Mouse (Mus musculus) forebrain, embryonic 15.5 days (tissue): Measurements from ENCODE around the gene Mr1. TPM values are rescaled to one million over a fixed set of nuclear protein-coding genes. Genes with fewer than 3 reads are reported as not detected.
A peak's percentile ranks its signal among the peaks of the same experiment; 100 is the strongest.

Source experiments
- ATAC-seq: fragments of 200-750 bp; cut with Nextera tagmentation; replicated peaks from 2 replicates; pipeline ENCODE4 v1.8.0; 2017; ENCODE audit warnings: mild to moderate bottlenecking, moderate TSS enrichment, moderate library complexity
- H3K27ac ChIP-seq: fragments of 300-500 bp; sonication (generic); replicated peaks from 2 replicates; pipeline ENCODE4 v1.5.1; 2015; ENCODE audit warnings: mild to moderate bottlenecking, inconsistent platforms
- H3K27me3 ChIP-seq: fragments of 300-500 bp; sonication (generic); 2 replicates; pipeline ENCODE4 v1.6.1; 2015; ENCODE audit warnings: inconsistent platforms
- H3K36me3 ChIP-seq: fragments of 300-500 bp; sonication (generic); 2 replicates; pipeline ENCODE4 v1.6.1; 2015; ENCODE audit warnings: mild to moderate bottlenecking, inconsistent platforms
- H3K4me1 ChIP-seq: fragments of 300-500 bp; sonication (generic); 2 replicates; pipeline ENCODE4 v1.6.1; 2015; ENCODE audit warnings: inconsistent platforms
- H3K4me2 ChIP-seq: fragments of 300-500 bp; sonication (generic); replicated peaks from 2 replicates; pipeline ENCODE4 v1.6.1; 2015; ENCODE audit warnings: mild to moderate bottlenecking, inconsistent platforms
- H3K4me3 ChIP-seq: fragments of 300-500 bp; sonication (generic); 2 replicates; pipeline ENCODE4 v1.5.1; 2015; ENCODE audit warnings: mild to moderate bottlenecking, inconsistent platforms
- H3K9ac ChIP-seq: fragments of 300-500 bp; sonication (generic); replicated peaks from 2 replicates; pipeline ENCODE4 v1.6.1; 2015; ENCODE audit warnings: mild to moderate bottlenecking, inconsistent platforms
- H3K9me3 ChIP-seq: fragments of 300-500 bp; sonication (generic); 2 replicates; pipeline ENCODE4 v1.6.1; 2016; ENCODE audit warnings: inconsistent platforms
- WGBS: fragments of 180-500 bp; shearing (Covaris S2); methylation state at CpG from one replicate; pipeline ENCODE4 v1.1.7; 2015; ENCODE audit warnings: mixed read lengths; 5-methylcytosine and 5-hydroxymethylcytosine counted together
- polyA plus RNA-seq: library from polyadenylated mRNA; unstranded; fragments of >200 nt; fragmentation: Nextera tagmentation; extraction: Ambion mirVana; gene quantifications from 2 replicates; pipeline ENCODE4 v1.2.1, GENCODE M21; 2015

The Mr1 gene
- polyA plus RNA-seq, 1 experiment from 2014 or later: 0.83 TPM

GRCm38 (mm10) chr1:155158970-155159484 lies 12.4 kb upstream of the Mr1 start:
- no peaks in the 10 kb centered on the region for H3K36me3 ChIP-seq
- H3K4me2 ChIP-seq: peak overlapping the region; percentile 69
- peak overlapping the region; percentile 85 for H3K27ac ChIP-seq
- no peak; the same call in 1 of the 2 replicates for ATAC-seq
- under 1% methylated on average over 45 of the region's 46 CpGs for WGBS
- no peaks in the 10 kb centered on the region for H3K27me3 ChIP-seq
- peak overlapping the region; percentile 84 for H3K9ac ChIP-seq
- no peaks in the 10 kb centered on the region for H3K9me3 ChIP-seq
- peak overlapping the region; percentile 86 for H3K4me3 ChIP-seq
- peaks cover 19% of the 10 kb centered on the region for H3K4me1 ChIP-seq

GRCm38 (mm10) chr1:155158141-155158969 lies 11.7 kb upstream of the Mr1 start, which contains the start of gene Stx6:
Stx6 (plus strand) TSS chr1:155158715.
- peak within 1 kb of the TSS; percentile 84 for H3K9ac ChIP-seq
- H3K9me3 ChIP-seq: no peaks in the 10 kb centered on the region
- whole genome bisulfite sequencing: 3% methylated on average over 46 of the region's 48 CpGs
- H3K4me2 ChIP-seq: peak within 1 kb of the TSS; percentile 69
- peak within 1 kb of the TSS; percentile 86 for H3K4me3 ChIP-seq
- ATAC-seq: peak; percentile 99
- peaks cover 19% of the 10 kb centered on the region for H3K4me1 ChIP-seq
- no peaks in the 10 kb centered on the region for H3K36me3 ChIP-seq
- H3K27me3 ChIP-seq: no peaks in the 10 kb centered on the region
- peak within 1 kb of the TSS; percentile 85 for H3K27ac ChIP-seq

- H3K36me3 ChIP-seq: no peaks in the 10 kb centered on the region
- ATAC-seq: no peak
- no peaks in the 10 kb centered on the region for H3K27me3 ChIP-seq
- WGBS: 74% methylated on average over 4 of the region's 4 CpGs
- peaks cover 5% of the 10 kb centered on the region; the same call in 1 of the 2 replicates for H3K4me1 ChIP-seq
- no peak overlapping the region for H3K27ac ChIP-seq
- H3K9me3 ChIP-seq: no peaks in the 10 kb centered on the region
- H3K9ac ChIP-seq: no peak overlapping the region
- H3K4me3 ChIP-seq: no peak overlapping the region
- H3K4me2 ChIP-seq: no peak overlapping the region
Observed at GRCm38 (mm10) chr1:155153906-155154305, 7.3 kb upstream of the Mr1 start.

GRCm38 (mm10) chr1:155150821-155151220 lies 4.2 kb upstream of the Mr1 start:
- H3K4me2 ChIP-seq: no peak overlapping the region
- 86% methylated on average over 5 of the region's 5 CpGs for WGBS
- no peaks in the 10 kb centered on the region for H3K4me1 ChIP-seq
- H3K27me3 ChIP-seq: no peaks in the 10 kb centered on the region
- H3K9ac ChIP-seq: no peak overlapping the region
- ATAC-seq: no peak
- no peaks in the 10 kb centered on the region for H3K36me3 ChIP-seq
- H3K4me3 ChIP-seq: no peak overlapping the region
- H3K9me3 ChIP-seq: no peaks in the 10 kb centered on the region
- no peak overlapping the region for H3K27ac ChIP-seq

- H3K4me2 ChIP-seq: no peak overlapping the region
- no peak overlapping the region for H3K27ac ChIP-seq
- H3K4me1 ChIP-seq: no peaks in the 10 kb centered on the region
- no peaks in the 10 kb centered on the region for H3K27me3 ChIP-seq
- no peak overlapping the region for H3K9ac ChIP-seq
- 86% methylated on average over 3 of the region's 3 CpGs for WGBS
- no peak for ATAC-seq
- no peak overlapping the region for H3K4me3 ChIP-seq
- no peaks in the 10 kb centered on the region for H3K9me3 ChIP-seq
- no peaks in the 10 kb centered on the region for H3K36me3 ChIP-seq
Observed at GRCm38 (mm10) chr1:155149403-155149802, 2.8 kb upstream of the Mr1 start.

GRCm38 (mm10) chr1:155147228-155147627 lies 614 bp upstream of the Mr1 start:
- H3K36me3 ChIP-seq: no peaks in the 10 kb centered on the region
- 87% methylated on average over 2 of the region's 2 CpGs for WGBS
- no peak for ATAC-seq
- H3K4me3 ChIP-seq: no peak overlapping the region
- H3K9me3 ChIP-seq: no peaks in the 10 kb centered on the region
- no peak overlapping the region for H3K4me2 ChIP-seq
- H3K9ac ChIP-seq: no peak overlapping the region
- no peaks in the 10 kb centered on the region for H3K27me3 ChIP-seq
- no peaks in the 10 kb centered on the region for H3K4me1 ChIP-seq
- H3K27ac ChIP-seq: no peak overlapping the region

GRCm38 (mm10) chr1:155145620-155146019 lies 994 bp downstream of the Mr1 start:
- Histone ChIP-seq H3K4me3 (no peak overlapping the region), H3K27me3 (no peaks in the 10 kb centered on the region), H3K4me2 (no peak overlapping the region), H3K4me1 (no peaks in the 10 kb centered on the region), H3K27ac (no peak overlapping the region), H3K9me3 (no peaks in the 10 kb centered on the region), H3K36me3 (no peaks in the 10 kb centered on the region), H3K9ac (no peak overlapping the region)
- no peak for ATAC-seq
- 71% methylated on average over 6 of the region's 6 CpGs for WGBS

- Histone ChIP-seq H3K4me2 (no peak overlapping the region), H3K27me3 (no peaks in the 10 kb centered on the region), H3K27ac (no peak overlapping the region), H3K4me3 (no peak overlapping the region), H3K9ac (no peak overlapping the region), H3K9me3 (no peaks in the 10 kb centered on the region), H3K36me3 (no peaks in the 10 kb centered on the region), H3K4me1 (no peaks in the 10 kb centered on the region)
- ATAC-seq: no peak
- 74% methylated on average over 2 of the region's 2 CpGs for WGBS
Observed at GRCm38 (mm10) chr1:155140076-155140475, 6.5 kb downstream of the Mr1 start.

- no peak for ATAC-seq
- H3K36me3 ChIP-seq: no peaks in the 10 kb centered on the region
- no peaks in the 10 kb centered on the region for H3K9me3 ChIP-seq
- H3K4me3 ChIP-seq: no peak overlapping the region
- no peaks in the 10 kb centered on the region for H3K4me1 ChIP-seq
- WGBS: 89% methylated on average over 7 of the region's 7 CpGs
- no peak overlapping the region for H3K4me2 ChIP-seq
- H3K27me3 ChIP-seq: no peaks in the 10 kb centered on the region
- H3K27ac ChIP-seq: no peak overlapping the region
- H3K9ac ChIP-seq: no peak overlapping the region
Observed at GRCm38 (mm10) chr1:155138795-155139194, 7.8 kb downstream of the Mr1 start.

- Histone ChIP-seq H3K27me3 (no peaks in the 10 kb centered on the region), H3K27ac (no peak overlapping the region), H3K4me1 (no peaks in the 10 kb centered on the region), H3K4me2 (no peak overlapping the region), H3K4me3 (no peak overlapping the region), H3K9me3 (no peaks in the 10 kb centered on the region), H3K9ac (no peak overlapping the region), H3K36me3 (no peaks in the 10 kb centered on the region)
- ATAC-seq: no peak
- 75% methylated on average over 8 of the region's 8 CpGs for WGBS
Observed at GRCm38 (mm10) chr1:155134866-155135265, 11.7 kb downstream of the Mr1 start.

GRCm38 (mm10) chr1:155127429-155127934 lies 19.1 kb downstream of the Mr1 start:
- ATAC-seq: no peak
- H3K9me3 ChIP-seq: no peaks in the 10 kb centered on the region
- H3K4me2 ChIP-seq: no peak overlapping the region
- 87% methylated on average over 5 of the region's 5 CpGs for WGBS
- H3K27me3 ChIP-seq: no peaks in the 10 kb centered on the region
- H3K9ac ChIP-seq: no peak overlapping the region
- no peaks in the 10 kb centered on the region for H3K36me3 ChIP-seq
- H3K27ac ChIP-seq: no peak overlapping the region
- H3K4me3 ChIP-seq: no peak overlapping the region
- peaks cover 5% of the 10 kb centered on the region for H3K4me1 ChIP-seq

GRCm38 (mm10) chr1:155126716-155127115 lies 19.9 kb downstream of the Mr1 start:
- Histone ChIP-seq H3K27ac (no peak overlapping the region), H3K27me3 (no peaks in the 10 kb centered on the region), H3K4me1 (peaks cover 11% of the 10 kb centered on the region), H3K4me3 (no peak overlapping the region), H3K4me2 (no peak overlapping the region), H3K9ac (no peak overlapping the region), H3K36me3 (no peaks in the 10 kb centered on the region), H3K9me3 (no peaks in the 10 kb centered on the region)
- ATAC-seq: no peak
- WGBS: 90% methylated on average over 5 of the region's 5 CpGs
